Mouse (Mus musculus): ENCODE data around the gene Acaca.
"Not testable (repeated sequence)": the region's sequence is repeated elsewhere in the genome, so short reads cannot be mapped to it uniquely, and the experiment has no call there.

Acaca gene

DNA sequence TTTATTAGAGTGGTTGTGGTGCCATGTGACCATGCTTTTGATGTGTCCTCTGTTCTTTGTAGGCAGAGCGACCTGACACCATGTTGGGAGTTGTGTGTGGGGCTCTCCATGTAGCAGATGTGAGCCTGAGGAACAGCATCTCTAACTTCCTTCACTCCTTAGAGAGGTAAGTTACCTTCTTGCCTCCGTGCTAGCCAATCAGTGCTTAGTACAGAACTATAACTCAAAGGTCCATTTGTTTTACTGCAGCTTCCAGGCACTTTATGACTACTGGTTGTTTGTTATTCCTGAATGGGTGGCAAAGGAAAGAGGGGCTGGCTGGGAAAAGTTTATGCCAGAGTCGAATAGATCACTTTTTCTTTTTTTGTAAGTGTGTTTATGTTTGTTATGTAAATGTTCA, 121.7 kb downstream of the Acaca start:
- no peak for DNase-seq

DNA sequence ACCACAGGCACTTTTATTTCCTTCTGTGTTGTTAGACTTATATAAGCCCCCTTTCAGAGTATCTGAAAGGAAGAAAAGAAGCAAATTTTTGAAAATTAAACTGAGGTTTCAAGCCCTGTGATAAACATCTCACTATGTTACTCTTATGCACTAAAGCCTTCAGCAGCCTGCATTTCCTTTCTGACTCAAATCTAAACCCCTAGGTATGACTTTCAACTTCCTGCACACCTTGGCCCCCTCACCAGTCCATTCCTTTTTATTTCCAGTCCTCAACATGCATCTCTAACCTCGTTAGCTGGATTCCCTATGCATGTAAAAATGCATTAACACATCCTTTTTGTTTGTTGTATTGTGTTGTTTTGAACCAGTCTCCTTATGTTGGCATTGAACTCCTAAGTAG, 123.0 kb downstream of the Acaca start:
- DNase-seq = no peak

DNA sequence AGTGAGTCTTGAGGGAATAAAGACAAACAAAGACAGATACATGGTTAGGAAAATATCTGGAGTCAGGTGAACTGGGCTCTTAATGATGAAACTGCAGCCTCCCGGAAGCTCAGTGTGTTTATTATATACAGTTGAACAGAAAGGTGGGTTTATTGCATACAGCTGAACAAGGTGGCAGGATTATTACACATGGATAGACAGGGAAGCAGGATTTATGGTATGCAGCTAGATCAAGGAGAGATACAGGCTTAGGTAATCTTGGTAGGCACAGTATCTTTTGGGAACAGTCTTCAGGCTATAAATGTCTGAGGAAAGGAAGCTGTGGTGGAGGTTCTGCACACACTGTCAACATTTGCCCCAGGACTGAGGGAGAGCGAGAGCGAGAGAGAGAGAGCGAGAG, 126.4 kb downstream of the Acaca start:
- no peak for DNase-seq

DNA sequence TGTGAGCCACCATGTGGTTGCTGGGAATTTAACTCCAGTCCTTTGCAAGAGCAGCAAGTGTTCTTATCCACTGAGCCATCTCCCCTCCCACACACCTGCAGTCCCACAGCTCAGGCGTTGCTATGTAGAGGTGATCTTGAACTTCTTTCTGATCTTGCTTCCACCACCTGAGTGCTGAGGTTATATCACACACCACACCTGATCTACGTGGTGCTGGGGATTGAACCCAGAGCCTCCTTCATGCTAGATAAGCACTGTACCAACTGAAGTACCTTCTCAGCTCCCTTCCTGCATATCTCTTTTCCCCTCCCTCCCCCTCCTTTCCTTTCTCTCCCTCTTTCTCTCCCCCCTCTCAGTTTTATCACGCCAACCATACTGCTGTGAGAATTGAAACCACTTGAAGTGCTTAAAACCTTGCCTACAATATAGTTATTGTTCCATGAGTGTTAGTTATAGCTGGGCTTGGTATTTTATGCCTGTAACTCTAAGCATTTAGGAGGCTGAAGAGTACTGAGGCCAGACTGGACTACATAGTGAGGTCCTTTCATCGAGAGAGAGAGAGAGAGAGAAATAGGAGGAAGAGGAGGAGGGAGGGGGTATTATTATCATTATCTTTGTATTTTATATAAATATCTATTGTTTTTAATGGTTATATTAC, 128.7 kb downstream of the Acaca start:
- no peak for DNase-seq

DNA sequence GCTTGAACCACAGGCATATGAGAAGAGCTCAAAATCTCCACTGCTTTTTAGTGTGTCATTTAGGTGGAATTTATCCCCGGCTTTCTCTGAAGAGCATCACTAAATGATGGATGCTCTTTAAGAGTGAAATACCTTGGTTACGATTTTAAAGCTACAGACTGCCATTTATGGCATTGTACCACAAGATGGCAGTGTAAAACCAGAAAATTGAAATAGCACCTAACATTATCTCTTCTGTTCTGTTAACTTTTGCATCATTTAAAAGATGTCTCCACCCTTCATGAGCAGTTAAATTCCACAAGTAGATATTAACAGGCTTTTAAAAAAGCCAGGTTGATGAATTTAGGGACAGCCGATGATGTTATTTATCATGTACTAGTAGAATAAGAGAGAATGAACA, 135.0 kb downstream of the Acaca start:
- peak; percentile 39 for DNase-seq

DNA sequence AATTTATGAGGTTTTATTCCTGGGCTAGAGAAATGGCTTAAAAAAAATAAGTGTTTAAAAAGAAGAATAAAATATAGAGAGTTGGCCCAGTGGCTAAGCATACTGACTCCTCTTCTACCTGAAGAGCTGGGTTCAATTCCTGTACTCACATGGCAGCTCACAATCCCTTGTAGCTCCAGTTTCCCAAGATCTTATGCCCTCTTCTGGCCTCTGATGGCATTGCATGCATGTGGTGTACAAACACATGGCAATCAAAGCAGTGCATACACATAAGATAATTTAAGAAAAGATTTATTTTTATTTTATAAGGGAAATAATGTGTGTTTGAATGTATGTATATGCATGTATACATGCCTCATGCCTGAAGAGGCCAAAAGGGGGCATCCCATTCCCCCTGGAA, 138.6 kb downstream of the Acaca start:
- peak; percentile 28 for DNase-seq

DNA sequence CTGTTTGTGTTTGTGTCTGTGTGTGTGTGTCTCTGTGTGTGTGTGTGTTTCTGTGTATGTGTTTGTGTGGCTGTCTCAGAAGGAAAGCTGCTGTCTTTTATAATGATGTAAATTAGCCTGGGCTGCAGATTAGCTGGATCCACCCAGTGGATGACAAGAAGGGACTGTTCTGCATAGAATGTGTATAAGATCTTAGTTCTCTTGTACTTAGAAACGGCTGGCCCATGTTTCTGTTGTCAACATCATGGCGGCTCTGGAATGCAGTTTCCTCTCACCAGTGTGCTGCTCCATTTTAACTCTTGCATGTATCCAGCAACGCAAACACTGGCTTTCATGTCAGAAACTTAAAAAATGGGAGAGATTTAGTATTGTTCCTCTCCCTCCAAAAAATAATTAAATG, 141.0 kb downstream of the Acaca start:
- no peak for DNase-seq

DNA sequence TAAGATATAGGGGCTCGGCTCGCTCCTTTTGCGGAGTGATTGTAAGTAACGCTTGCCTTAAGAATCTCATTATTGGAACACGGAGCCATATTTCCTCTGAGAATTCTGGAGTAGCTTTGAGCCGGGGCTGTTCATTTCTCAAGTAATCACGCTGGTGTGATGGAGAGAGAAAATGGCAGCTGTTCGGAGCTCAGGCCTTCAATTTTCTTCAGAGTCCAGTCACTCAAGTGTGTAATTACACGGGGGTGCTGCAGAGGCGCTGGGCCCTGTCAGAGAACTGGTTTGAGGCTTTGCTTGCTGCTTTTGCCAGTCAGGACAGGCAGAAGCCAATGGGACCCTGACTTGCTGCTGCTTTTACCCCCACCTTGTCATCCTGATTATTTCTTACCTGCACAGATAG, 142.5 kb downstream of the Acaca start:
- no peak for DNase-seq

DNA sequence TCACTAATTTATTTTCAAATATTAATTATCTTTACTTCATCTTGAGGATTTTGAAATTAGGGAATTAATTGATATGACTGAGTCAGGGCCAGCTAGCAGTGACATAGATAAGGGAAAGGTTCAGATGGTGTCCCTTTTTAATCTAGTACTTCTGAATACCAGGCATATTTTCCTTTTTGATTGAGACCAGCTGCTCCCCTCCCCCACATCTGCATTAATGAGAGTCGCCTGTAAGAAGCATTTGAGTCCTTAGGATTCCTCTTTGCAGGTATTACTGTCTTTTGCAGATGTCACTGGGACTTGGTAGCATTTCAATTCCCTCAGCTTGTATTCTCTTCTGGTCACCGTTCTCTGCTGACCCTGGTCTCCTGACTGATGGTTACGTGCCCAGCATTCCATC, 143.1 kb downstream of the Acaca start:
- DNase-seq = no peak

DNA sequence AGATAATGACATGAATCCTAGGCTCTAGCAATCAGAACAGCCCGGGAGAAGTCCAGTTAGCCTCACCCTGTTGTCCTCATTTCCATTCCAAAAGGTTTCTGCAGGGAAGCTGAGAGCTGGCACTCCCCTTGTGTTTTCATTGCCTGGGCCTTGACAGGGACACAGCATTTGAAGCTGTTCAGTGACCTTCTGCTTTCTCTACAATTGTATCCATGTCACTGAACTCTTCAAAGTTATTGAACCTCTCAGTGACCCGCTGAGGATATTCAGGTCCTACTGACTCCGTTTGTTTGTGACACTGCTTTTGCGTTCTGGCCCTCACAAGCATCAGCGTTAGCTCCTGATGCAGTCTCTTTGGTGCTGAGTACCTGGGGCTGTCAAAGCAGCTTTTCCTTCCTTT, 147.5 kb downstream of the Acaca start:
- DNase-seq = no peak

DNA sequence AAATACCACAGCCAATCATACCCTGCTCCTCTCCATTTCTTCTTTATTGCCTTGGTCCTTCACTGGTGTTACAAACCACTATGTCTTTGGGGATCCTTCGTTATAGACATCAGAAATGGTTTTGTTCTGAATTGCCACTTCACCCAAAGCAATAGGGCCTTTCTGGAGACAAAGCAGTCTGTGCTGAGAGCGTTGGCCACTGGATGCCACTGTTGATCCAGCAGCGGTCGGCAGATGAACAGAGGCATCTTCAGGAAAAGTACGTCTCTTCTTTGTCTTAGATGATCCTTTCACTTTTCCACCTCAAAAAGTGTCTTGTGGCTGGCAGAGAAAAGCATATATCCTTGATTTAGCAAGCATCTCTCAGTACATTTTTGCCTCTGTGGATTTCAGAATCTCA, 151.8 kb downstream of the Acaca start:
- DNase-seq = no peak

DNA sequence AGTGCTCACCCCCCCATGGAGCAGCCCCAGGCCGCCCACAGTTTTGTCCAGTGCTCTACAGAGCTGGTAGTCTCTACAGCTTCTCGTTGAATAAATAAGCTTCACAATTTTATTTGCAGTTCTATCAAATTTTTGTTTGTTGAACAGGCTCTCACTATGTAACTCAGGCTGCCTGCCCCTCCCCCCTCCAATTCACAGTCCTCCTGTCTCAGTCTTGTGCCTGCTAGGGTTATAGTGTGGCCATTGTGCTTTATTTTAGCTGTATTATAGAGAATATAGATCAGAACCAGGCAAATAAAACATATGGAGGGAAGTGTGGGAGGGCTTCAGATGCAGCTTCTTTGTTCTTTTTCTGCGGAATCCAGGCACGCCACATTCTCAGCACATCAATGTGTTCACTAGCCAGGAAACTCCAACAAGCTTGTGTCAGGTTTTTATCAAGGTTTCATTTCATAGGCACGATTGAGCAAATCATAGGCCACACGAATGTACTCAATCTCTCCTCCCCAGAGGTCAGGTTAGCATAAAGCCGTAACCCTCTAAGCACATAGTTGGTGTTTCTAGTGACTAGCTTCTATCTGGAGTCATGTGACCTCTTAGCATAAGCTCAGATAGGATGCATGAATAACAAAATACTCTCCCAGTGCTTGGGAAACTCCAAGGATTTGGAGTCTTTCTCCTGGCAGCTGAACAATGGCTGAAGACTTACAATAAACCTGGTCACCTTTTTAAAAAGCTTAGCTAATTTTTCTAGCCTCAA, 153.7 kb downstream of the Acaca start:
- DNase-seq = no peak

DNA sequence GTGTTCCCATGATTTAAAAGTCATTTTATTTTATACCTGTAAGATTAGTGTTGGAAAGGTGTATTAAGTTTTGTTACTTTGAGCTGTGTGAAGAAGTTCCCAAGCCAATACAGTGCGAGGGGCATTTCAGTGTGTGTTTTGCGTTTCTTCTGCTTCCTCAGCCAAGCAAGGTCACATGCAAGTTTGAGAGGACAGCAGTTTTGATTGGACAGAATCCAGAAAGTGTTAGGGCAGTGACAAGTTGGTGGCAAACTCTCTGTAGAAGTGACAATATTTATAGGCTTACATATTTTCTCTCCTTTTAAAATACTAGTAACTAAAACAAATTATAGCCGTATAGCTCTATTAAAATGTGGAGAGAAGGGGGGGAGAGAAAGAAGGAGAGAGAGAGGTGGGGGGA, 161.3 kb downstream of the Acaca start:
- peak; percentile 6 for DNase-seq

DNA sequence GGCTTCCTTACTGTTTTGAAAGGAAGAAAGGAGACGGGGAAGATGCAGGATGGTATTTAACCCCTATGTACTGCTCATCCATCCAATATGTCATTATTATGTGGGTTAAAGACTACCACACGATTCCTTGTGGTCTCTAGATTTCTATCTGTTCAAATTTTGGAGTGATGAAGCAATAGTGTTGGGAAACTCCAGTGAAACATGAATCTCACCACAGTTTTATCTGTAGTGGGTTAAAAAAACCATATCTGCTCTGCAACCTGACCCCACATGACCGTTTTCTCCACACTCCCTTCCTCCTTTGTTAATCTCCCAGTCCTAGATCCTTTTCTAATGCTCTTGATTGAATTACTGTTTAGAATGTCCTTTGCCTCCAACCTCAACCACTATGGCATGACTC, 163.1 kb downstream of the Acaca start:
- DNase-seq = no peak

DNA sequence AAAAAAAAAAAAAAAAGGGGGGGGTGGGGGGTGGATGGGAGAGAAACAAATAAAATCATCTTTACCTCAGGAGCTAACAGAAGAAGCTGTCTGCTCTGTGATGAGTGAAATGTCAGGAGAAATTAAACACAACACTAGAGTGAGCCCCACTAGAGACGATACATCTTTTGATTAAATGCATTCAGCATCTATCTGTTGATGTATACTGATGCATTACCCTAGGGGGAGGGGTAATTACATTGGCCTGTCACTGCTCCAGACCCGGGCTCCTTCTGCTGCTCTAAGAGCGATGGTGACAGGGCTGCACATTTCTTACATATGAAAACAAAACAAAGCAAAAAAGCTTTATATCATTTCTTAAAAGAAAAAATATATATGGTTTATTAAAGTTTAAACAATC, 163.8 kb downstream of the Acaca start:
- DNase-seq = no peak

DNA sequence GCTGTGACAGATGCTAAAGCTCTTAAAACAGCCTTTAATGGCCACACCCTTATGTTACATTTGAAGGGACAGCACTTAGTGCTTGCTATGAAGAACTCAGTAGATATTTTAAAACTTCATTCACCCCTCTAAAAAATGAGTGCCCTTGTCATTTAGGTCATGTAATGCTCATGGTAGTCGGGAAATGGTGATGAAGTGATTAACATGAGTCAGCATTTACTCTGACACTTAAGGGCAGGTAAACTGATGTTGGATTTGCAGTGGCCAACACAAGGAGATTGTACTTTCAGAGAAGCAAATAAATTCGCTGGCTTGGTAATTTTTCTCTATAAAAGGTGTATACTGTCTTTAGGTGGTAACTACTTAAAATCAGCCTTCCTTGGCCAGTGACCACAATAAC, 166.9 kb downstream of the Acaca start:
- no peak for DNase-seq

DNA sequence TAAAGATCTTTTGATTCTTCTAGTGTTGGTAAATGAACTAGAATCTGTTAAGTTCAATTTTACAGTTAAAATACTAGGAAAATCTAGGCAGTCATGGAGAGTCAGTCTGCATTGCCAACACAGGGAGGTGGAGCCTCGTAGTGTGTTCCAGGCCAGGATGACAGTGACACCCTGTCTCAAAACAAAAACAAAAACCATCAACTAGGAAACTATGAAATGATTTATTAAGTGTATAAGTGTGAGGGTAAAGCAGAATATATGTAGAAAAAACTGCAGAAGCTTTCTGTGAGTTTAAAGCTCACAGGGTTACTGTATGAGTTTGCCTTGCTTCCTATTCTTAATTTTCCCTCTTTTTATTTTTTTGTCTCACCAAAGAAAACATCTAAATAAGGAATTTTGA, 176.0 kb downstream of the Acaca start:
- no peak for DNase-seq

DNA sequence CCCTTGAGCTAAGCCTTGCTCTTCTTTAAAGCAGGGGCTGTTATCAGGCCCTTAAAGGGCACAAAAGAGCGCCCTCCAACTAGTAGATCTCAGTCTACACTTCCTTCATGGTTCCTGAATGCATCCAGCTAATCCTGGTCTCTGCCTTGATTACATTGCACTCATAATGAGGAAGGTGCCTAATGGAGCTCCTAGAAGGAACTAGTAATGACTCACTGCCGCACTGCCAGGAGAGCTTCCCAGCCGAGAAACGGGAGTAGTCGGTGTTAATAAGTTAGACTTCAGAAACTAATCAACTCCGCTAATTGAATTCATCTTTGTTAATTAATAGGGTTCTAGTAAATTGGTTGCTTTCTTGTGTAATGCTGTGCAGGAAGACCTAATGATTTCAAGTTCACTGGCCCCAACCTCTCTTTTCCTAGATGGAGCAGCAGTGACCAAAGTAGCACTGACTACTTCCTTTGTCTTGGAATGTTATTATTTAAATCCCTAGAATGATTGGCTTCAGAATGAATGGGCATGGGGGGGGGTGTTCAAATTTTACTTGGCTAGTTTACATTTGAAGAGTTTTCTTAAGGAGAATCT, 176.8 kb downstream of the Acaca start:
- no peak for DNase-seq

DNA sequence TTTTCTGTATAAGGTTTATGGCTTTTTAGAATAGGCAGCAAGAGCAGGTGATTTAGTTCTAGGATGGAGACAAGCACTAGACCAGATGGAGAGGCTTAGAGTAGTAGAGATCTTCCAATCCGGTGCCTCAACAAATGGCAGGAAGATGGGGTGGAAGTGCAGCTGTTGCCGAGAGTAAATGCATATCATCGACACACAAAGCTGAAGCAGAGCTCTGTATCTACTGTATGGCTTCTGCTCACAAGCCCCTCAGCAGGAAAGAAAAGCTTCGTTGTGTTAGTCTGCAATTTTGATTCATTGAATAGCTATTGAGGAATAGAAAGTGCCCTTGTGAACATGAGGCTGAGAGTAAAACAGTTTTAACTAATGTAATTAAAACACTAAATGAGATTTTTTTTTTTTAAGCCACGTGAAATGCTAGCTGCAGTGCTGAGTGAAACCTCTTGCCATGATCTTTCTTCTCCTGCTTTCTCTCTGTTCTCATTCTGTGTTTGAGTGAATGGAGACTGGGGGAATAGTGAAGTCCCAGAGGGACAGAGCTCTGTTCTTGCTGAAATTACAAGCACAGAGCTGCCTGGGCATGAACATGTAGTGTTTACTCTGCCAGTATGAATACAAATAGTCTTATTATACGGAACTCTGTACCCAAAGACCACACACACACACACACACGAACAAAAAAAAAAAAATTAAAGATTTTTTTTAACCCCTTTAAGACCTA, 194.7 kb downstream of the Acaca start:
- DNase-seq = no peak

DNA sequence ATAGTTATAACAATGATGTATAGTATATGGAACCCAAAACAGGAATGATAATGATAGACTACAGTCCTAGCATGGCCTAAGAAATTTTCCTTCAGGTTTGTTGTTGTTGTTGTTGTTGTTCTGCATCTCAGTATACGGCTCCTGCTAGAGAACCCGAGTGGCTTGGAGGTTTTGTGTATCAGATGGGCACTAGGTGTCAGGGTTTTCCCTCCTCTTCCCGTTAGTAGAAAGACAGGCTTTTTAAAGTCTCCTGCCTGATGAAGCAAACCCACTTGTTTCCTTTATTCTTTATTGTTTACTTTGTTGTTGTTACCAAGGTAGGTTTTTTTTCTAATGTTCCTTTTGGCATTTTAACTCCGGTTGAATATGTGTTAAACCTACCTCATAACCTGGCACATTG, 197.6 kb downstream of the Acaca start:
- no peak for DNase-seq

DNA sequence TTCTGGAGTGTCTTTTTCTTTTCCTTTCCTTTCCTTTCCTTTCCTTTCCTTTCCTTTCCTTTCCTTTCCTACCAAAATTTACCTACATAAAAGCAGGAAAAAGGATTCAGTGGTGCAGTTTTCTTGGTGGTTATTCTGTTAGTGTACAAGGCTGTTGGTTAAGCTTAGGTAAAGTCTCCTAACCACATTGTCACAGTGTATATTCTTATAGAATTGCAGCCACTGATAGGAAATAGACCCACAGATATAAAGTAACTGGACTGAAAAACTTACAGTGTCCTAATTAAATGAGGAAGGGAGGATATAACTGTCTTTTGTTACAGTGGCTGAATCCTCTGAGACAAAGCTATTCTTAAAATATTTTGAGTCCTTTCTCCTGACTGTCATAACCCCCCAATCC, 202.9 kb downstream of the Acaca start:
- DNase-seq = no peak

DNA sequence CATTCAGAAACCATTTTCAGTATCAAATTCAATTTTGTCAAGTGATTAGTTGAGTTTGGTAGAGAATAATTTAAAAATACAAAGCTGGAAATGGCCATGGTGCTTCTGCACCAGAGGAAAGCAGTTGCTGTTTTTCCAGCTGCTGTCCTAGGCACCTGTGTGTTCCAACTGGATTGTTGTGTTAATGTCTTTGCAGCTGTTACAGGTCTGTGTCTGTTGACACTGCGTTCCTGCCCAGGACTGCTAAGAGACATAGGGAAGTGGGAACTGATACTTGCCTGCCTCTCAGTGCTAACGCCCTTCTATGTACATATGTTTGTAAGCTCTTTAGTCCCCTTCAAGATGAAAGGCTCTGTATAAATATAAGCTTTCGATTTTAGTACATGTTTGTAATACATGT, 203.4 kb downstream of the Acaca start:
- DNase-seq = no peak

DNA sequence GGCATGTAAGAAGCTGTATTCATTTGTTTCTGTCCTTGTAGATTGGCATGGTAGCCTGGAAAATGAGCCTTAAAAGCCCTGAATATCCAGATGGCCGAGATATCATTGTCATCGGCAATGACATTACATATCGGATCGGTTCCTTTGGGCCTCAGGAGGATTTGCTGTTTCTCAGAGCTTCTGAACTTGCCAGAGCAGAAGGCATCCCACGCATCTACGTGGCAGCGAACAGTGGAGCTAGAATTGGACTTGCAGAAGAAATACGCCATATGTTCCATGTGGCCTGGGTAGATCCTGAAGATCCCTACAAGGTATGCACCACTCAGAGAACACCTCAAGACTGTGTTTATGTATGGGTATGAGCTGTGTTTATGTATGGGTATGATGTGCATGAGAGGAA, 208.8 kb downstream of the Acaca start:
- not testable (repeated sequence) for DNase-seq

DNA sequence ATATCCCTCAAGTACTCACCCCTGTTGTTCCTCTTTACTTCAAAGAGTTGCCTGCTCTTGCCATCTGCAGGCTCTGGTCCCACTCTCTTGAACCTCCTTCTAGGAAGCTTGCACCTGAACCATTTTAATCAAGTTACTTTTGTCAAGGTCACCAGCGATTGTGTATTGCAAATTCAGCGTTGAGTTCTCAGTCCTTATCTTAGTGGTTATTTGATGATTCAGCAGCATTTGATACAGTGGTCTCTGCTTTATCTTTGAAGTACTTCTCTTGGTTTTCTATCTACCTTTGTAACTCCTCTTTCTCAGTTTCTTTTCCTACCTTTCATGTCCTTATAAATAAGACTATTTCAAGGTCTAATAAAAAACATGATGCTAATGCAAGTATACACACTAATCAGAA, 211.2 kb downstream of the Acaca start:
- no peak for DNase-seq

Data from kidney, adult 9 months (tissue).